Mouse (Mus musculus): Measurements from ENCODE around the gene Cyp2d26.

Cyp2d26 gene

DNA sequence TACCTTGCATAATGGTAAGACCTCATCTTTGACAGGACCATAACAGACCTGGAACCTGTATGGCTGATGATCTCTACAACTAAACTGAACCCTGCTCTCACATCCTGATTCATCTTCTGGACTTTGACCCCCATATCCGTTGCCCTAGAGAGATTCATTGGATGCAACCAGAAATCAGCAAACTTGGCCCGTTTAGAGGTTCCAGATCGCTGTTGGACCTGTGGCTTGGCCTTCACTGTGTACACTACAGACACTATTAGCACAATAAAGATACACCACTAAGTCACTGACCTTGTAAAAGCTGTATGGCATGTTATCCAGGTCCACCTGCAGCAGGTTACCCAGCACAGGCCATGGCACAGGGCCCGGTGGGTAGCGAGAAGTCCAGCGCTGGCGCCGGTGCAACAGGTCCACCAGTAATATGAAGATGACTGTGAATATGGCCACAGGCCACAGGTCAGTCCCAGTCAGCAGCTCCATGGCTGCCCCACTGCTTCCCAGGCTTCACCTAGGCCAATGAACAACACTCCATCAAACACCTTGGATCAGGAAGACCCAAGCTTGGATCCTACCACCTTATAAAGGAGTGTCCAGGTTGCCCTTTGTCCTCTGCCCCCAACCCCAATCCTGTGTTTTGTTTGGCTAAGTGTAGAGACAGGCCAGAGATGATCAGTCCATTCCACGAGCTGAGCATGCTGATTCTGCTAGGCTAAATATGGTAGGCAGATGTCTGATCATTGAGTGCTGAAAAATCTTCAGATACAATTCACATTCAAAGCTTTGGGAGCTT lies 30.3 kb downstream of the Cyp2d26 start, which contains the start of gene Cyp2d40:
TSS of gene Cyp2d40 (minus strand) at position 553 of the 790 bp plus-strand sequence.
- no peak for DNase-seq (ENCODE audit: low spot score in 2 of 2)

DNA sequence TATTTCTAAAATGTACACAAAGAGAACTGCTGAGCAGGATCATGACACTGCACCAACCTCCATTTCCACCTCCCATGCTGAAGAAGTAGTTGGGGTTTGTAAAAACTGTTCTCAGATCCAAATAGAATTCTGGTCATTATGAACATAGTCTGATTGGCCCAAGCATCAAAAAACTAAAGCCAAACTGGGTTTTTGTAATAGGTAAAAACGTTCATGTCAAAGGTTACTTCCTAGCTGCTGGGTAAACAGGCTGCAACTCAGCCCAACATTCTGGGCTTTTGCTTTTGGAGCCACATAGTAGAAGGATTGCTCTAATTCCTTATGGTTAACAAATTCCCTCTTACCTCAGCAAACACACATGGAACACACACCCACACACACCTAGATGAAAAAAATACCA lies 46.0 kb downstream of the Cyp2d26 start:
- no peak for DNase-seq (ENCODE audit: low spot score in 2 of 2)

DNA sequence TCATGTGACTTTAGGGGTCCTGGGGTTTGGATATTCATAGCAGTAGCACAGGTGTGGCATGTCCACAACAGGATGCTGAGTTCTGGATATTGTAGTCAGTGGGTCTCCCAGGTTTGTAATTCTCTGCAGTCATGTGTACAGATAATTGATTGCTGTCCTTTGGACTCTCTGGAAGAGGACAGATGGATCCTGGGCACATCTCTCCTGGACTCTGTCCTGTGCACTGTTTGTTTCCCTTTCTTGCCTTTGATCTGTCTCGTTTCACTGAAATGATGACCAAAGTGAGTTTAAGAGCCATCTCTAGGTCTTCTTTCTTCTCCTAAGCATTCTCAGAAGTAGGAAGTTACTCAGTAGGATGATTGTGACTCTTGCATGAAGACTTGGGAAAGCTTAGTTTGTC lies 46.6 kb downstream of the Cyp2d26 start:
- no peak for DNase-seq (ENCODE audit: low spot score in 2 of 2)

Measured in right cerebral cortex, adult 2 months (tissue).